Mouse (Mus musculus): Measurements from ENCODE around the gene Elf2. TPM values are rescaled to one million over a fixed set of nuclear protein-coding genes. Genes with fewer than 3 reads are reported as not detected.

Gene Elf2
- total RNA-seq (2012; rRNA removed) (46.5 and 50.2 TPM in 2 replicates), polyA plus RNA-seq (2012; ENCODE audit: insufficient read depth in 1 of 2, insufficient read length in 2 of 2, low read depth in 1 of 2, low replicate concordance in 2 of 2, missing spikeins in 1 of 2) (10 to 100 TPM; 38.0 to 53.3 TPM)

DNA sequence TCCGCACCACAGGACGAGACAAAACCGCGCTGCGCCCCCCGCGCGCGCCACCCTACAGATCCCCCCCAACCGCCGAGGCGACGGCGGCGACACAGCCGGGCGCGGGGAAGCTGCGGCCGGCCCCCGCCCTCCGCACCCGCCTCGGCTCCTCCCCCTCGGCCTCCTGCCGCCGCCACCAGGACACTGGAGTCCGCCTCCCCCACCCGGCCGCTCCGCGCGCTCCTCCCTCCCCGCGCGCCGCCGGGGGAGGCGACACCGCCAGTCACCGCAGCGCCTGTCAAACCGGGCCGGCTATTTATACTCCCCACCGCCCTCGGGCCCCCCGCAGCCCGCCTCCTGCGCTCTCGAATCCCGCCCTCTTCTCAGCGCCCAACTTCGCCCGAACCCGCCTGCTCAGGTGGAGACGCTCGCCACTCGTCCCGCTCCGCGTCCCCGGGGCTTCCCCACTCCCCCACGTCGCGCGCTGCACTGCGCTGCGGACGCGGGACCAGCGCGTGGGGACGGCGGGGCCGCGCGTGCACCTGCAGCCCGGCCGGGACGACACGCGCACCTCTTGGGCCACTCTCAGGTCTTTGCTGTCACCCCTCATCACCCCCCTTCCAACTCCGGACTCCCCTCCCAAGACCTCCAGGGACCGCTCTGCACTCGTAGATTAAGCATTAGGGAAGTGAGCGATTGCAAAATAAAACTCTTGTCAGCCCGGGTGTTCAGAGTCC is at the start of gene Elf2:
TSS of gene Elf2 (minus strand) at position 112 of the 716 bp plus-strand sequence.
- H3K27ac ChIP-seq (ENCODE audit: control insufficient read depth, low read depth, low read length), result peak within 1 kb of the TSS; percentile 97
- peaks cover 47% of the 10 kb centered on the region for H3K79me2 ChIP-seq (ENCODE audit: control insufficient read depth, insufficient read depth, low read length, poor library complexity)
- no peaks in the 10 kb centered on the region for H3K9me3 ChIP-seq (replicated peaks; ENCODE audit: insufficient read depth, low read length)
- H3K4me3 ChIP-seq (ENCODE audit: control insufficient read depth in 1 of 2, insufficient read depth in 1 of 2, low read depth in 2 of 2, low read length in 2 of 2), result peak within 1 kb of the TSS; percentile 87 to 93
- peaks cover 0 to 20% of the 10 kb centered on the region in 2 experiments; a peak in 2 of 4 replicates for H3K36me3 ChIP-seq (ENCODE audit: control insufficient read depth in 1 of 2, insufficient read depth in 2 of 2, low read length in 2 of 2)
- H3K9ac ChIP-seq (ENCODE audit: control insufficient read depth, low read depth, low read length, poor library complexity, severe bottlenecking), result peak within 1 kb of the TSS; percentile 95
- peak; percentile 94 for DNase-seq (ENCODE audit: low read depth, low spot score)
- no peaks in the 10 kb centered on the region for H3K27me3 ChIP-seq (ENCODE audit: control insufficient read depth in 1 of 2, insufficient read depth in 2 of 2, low read length in 2 of 2)
- peaks cover 10 to 15% of the 10 kb centered on the region in 2 experiments for H3K4me1 ChIP-seq (ENCODE audit: control insufficient read depth in 1 of 2, insufficient read depth in 2 of 2, low read length in 2 of 2)
- peak; percentile 59 for TF ChIP-seq SIN3A (IDR thresholded peaks at IDR 0.05; ENCODE audit: low read length)
- no peak for TF ChIP-seq GATA1 (IDR thresholded peaks at IDR 0.05; ENCODE audit: low read depth, low read length)
- TF ChIP-seq POLR2AphosphoS5 (IDR thresholded peaks at IDR 0.05; ENCODE audit: borderline replicate concordance, low read depth, low read length), result no peak
- TF ChIP-seq EP300 (IDR thresholded peaks at IDR 0.05; ENCODE audit: low read depth in 1 of 2, low read length in 2 of 2), result no peak
- TF ChIP-seq ZMIZ1 (IDR thresholded peaks at IDR 0.05; ENCODE audit: low read depth, low read length), result peak; percentile 75; the same call in 1 of the 2 replicates
- no peak for TF ChIP-seq CHD2 (IDR thresholded peaks at IDR 0.05; ENCODE audit: low read length)
- TF ChIP-seq ZC3H11A (IDR thresholded peaks at IDR 0.05; ENCODE audit: low read depth, low read length), result no peak
- TF ChIP-seq GABPA (IDR thresholded peaks at IDR 0.05; ENCODE audit: low read depth, low read length), result no peak
- no peak for TF ChIP-seq MEF2A (IDR thresholded peaks at IDR 0.05; ENCODE audit: extremely low read depth, insufficient replicate concordance, low read depth, low read length, poor library complexity, severe bottlenecking)
- TF ChIP-seq MAX (IDR thresholded peaks at IDR 0.05; ENCODE audit: low read length), result no peak
- no peak for TF ChIP-seq ELF1 (IDR thresholded peaks at IDR 0.05; ENCODE audit: low read depth, low read length)
- no peak for TF ChIP-seq TAL1 (IDR thresholded peaks at IDR 0.05; ENCODE audit: low read length)
- TF ChIP-seq TCF12 (IDR thresholded peaks at IDR 0.05; ENCODE audit: low read depth, low read length), result no peak
- no peak for TF ChIP-seq CTCF (IDR thresholded peaks at IDR 0.05 in 2 of 3, conservative IDR thresholded peaks at IDR 0.05 in 1 of 3; ENCODE audit: control insufficient read depth in 1 of 3, insufficient read depth in 1 of 3, low read depth in 2 of 3, low read length in 3 of 3, poor library complexity in 1 of 3, severe bottlenecking in 1 of 3)
- no peak for TF ChIP-seq RCOR1 (IDR thresholded peaks at IDR 0.05; ENCODE audit: low read depth, low read length)
- TF ChIP-seq USF1 (IDR thresholded peaks at IDR 0.05; ENCODE audit: low read depth, low read length), result no peak
- TF ChIP-seq MXI1 (IDR thresholded peaks at IDR 0.05; ENCODE audit: low read depth, low read length), result no peak
- TF ChIP-seq E2F4 (IDR thresholded peaks at IDR 0.05; ENCODE audit: borderline replicate concordance, low read depth, low read length), result no peak
- no peak for TF ChIP-seq RAD21 (IDR thresholded peaks at IDR 0.05; ENCODE audit: low read depth, low read length)
- TF ChIP-seq POLR2A (IDR thresholded peaks at IDR 0.05; ENCODE audit: control insufficient read depth in 1 of 2, insufficient read depth in 1 of 2, low read depth in 1 of 2, low read length in 2 of 2, poor library complexity in 1 of 2), result peak; percentile 57 to 88
- peak; percentile 84; the same call in 1 of the 2 replicates for TF ChIP-seq MAZ (IDR thresholded peaks at IDR 0.05; ENCODE audit: low read depth, low read length)
- no peak for TF ChIP-seq JUND (IDR thresholded peaks at IDR 0.05; ENCODE audit: low read depth, low read length)
- peak; percentile 47 for TF ChIP-seq NELFE (IDR thresholded peaks at IDR 0.05; ENCODE audit: low read depth, low read length)
- TF ChIP-seq CHD1 (IDR thresholded peaks at IDR 0.05; ENCODE audit: low read depth, low read length), result 0 out of 2 replicates have a peak, but pooled peaks have one; percentile 43
- peak; percentile 24; the same call in 1 of the 2 replicates for TF ChIP-seq NRF1 (IDR thresholded peaks at IDR 0.05; ENCODE audit: insufficient read depth, low read depth, low read length, poor library complexity, severe bottlenecking)
- no peak for TF ChIP-seq BHLHE40 (IDR thresholded peaks at IDR 0.05; ENCODE audit: borderline replicate concordance, low read depth, low read length)
- no peak for TF ChIP-seq USF2 (IDR thresholded peaks at IDR 0.05; ENCODE audit: borderline replicate concordance in 1 of 2, insufficient read depth in 1 of 2, low read depth in 1 of 2, low read length in 2 of 2)
- peak; percentile 81 for TF ChIP-seq TBP (IDR thresholded peaks at IDR 0.05; ENCODE audit: low read depth, low read length)
- TF ChIP-seq UBTF (IDR thresholded peaks at IDR 0.05; ENCODE audit: borderline replicate concordance, insufficient read depth, low read depth, low read length), result no peak
- TF ChIP-seq MYB (IDR thresholded peaks at IDR 0.05; ENCODE audit: low read depth, low read length), result no peak
- TF ChIP-seq SMC3 (IDR thresholded peaks at IDR 0.05; ENCODE audit: low read depth, low read length), result no peak
- no peak for TF ChIP-seq ZNF384 (IDR thresholded peaks at IDR 0.05; ENCODE audit: low read depth, low read length)
- peak; percentile 71; the same call in 1 of the 2 replicates for TF ChIP-seq POLR2AphosphoS2 (IDR thresholded peaks at IDR 0.05; ENCODE audit: low read length)
- TF ChIP-seq ZKSCAN1 (IDR thresholded peaks at IDR 0.05; ENCODE audit: low read depth, low read length), result no peak
- TF ChIP-seq HCFC1 (IDR thresholded peaks at IDR 0.05; ENCODE audit: low read depth, low read length), result peak; percentile 32
- 0 out of 2 replicates have a peak, but pooled peaks have one; percentile 48 for TF ChIP-seq ETS1 (IDR thresholded peaks at IDR 0.05; ENCODE audit: low read depth, low read length)
